Comparison of ENCODE assay signal across 29 mouse cellular contexts in genomic region chr6:38238382-38238781, GRCm38 (mm10). TPM values are rescaled to one million over a fixed set of nuclear protein-coding genes. Genes with fewer than 3 reads are reported as not detected.
DNase-seq lines count a peak whose midpoint lies in the region; ATAC-seq and TF ChIP-seq lines count a peak whose summit lies in the region.
"Had no signal": no experiment of that assay in that cellular context is flagged by ENCODE, and none has a peak within 500 bp of the region (broad histone marks: within the 10 kb centered on the region; RNA-seq: fewer than 3 reads in every experiment).

No protein-coding gene starts in this region.

- H3K27ac ChIP-seq in kidney, adult 2 months (ENCODE audit: insufficient read depth, low read depth, low read length), result peak overlapping the region; percentile 22
- H3K27ac ChIP-seq in kidney, embryonic 15.5 days, result no peak overlapping the region
- H3K27ac ChIP-seq in midbrain, embryonic 16.5 days (ENCODE audit: low read length), result no peak overlapping the region
- H3K27ac ChIP-seq: embryonic facial prominence, embryonic 10.5 days; embryonic facial prominence, embryonic 15.5 days; forebrain, embryonic 13.5 days; hindbrain, embryonic 13.5 days; limb, embryonic 15.5 days; liver, embryonic 15.5 days; midbrain, embryonic 15.5 days; stomach, postnatal 0 days had no signal

- no peak overlapping the region for H3K9ac ChIP-seq in kidney, embryonic 15.5 days
- H3K9ac ChIP-seq in midbrain, embryonic 16.5 days (ENCODE audit: low read depth, low read length), result no peak overlapping the region
- H3K9ac ChIP-seq: embryonic facial prominence, embryonic 15.5 days; forebrain, embryonic 13.5 days; hindbrain, embryonic 13.5 days; limb, embryonic 15.5 days; liver, embryonic 15.5 days; lung, embryonic 14.5 days; midbrain, embryonic 15.5 days had no signal

- TF ChIP-seq CTCF in kidney, adult 2 months (conservative IDR thresholded peaks at IDR 0.05; ENCODE audit: insufficient read depth, insufficient read length, low read depth, low read length), result no peak

- H3K36me3 ChIP-seq in kidney, adult 2 months (ENCODE audit: control insufficient read depth, insufficient read depth, low read length), result no peaks in the 10 kb centered on the region
- no peaks in the 10 kb centered on the region for H3K36me3 ChIP-seq in kidney, embryonic 15.5 days
- no peaks in the 10 kb centered on the region for H3K36me3 ChIP-seq in midbrain, embryonic 16.5 days (ENCODE audit: control insufficient read depth, insufficient read depth, low read length)
- H3K36me3 ChIP-seq: embryonic facial prominence, embryonic 15.5 days; hindbrain, embryonic 13.5 days; limb, embryonic 15.5 days; liver, embryonic 15.5 days; midbrain, embryonic 15.5 days had no signal

- H3K4me2 ChIP-seq in kidney, embryonic 15.5 days, result no peak overlapping the region
- no peak overlapping the region for H3K4me2 ChIP-seq in midbrain, embryonic 16.5 days (ENCODE audit: low read length)
- H3K4me2 ChIP-seq: embryonic facial prominence, embryonic 15.5 days; forebrain, embryonic 13.5 days; heart, embryonic 11.5 days; hindbrain, embryonic 13.5 days; limb, embryonic 15.5 days; liver, embryonic 15.5 days; lung, embryonic 14.5 days; midbrain, embryonic 15.5 days had no signal

- peaks cover 26% of the 10 kb centered on the region for H3K4me1 ChIP-seq in kidney, adult 2 months (ENCODE audit: control insufficient read depth, insufficient read depth, low read length)
- H3K4me1 ChIP-seq in kidney, embryonic 15.5 days, result peaks cover 18% of the 10 kb centered on the region
- peaks cover 22% of the 10 kb centered on the region for H3K4me1 ChIP-seq in midbrain, embryonic 16.5 days (ENCODE audit: control insufficient read depth, insufficient read depth, low read length)
- H3K4me1 ChIP-seq: liver, embryonic 15.5 days had no signal

- H3K27me3 ChIP-seq in kidney, adult 2 months (replicated peaks; ENCODE audit: control insufficient read depth, insufficient read depth, low read length), result no peaks in the 10 kb centered on the region
- H3K27me3 ChIP-seq in kidney, embryonic 15.5 days, result no peaks in the 10 kb centered on the region
- no peaks in the 10 kb centered on the region for H3K27me3 ChIP-seq in midbrain, embryonic 16.5 days (ENCODE audit: control insufficient read depth, insufficient read depth, low read depth, low read length)
- H3K27me3 ChIP-seq: embryonic facial prominence, embryonic 15.5 days; forebrain, embryonic 13.5 days; hindbrain, embryonic 13.5 days; limb, embryonic 15.5 days; liver, embryonic 15.5 days; midbrain, embryonic 15.5 days had no signal

- ATAC-seq in kidney, embryonic 15.5 days (replicated peaks; ENCODE audit: low FRiP score), result no peak
- ATAC-seq in midbrain, embryonic 16.5 days, result no peak
- ATAC-seq: forebrain, embryonic 13.5 days; midbrain, embryonic 15.5 days had no signal

- H3K9me3 ChIP-seq in kidney, embryonic 15.5 days (replicated peaks), result no peaks in the 10 kb centered on the region
- H3K9me3 ChIP-seq in midbrain, embryonic 16.5 days (replicated peaks; ENCODE audit: control insufficient read depth, low read length, poor library complexity, severe bottlenecking), result no peaks in the 10 kb centered on the region
- H3K9me3 ChIP-seq: embryonic facial prominence, embryonic 10.5 days; embryonic facial prominence, embryonic 15.5 days; forebrain, embryonic 13.5 days; hindbrain, embryonic 13.5 days; limb, embryonic 15.5 days; liver, embryonic 15.5 days; midbrain, embryonic 15.5 days had no signal

- WGBS in kidney, adult 2 months, result 38% methylated on average over 4 of the region's 4 CpGs
- WGBS in kidney, embryonic 15.5 days, result 68% methylated on average over 4 of the region's 4 CpGs
- 70% methylated on average over 4 of the region's 4 CpGs for WGBS in midbrain, embryonic 16.5 days

- peak; percentile 45 for DNase-seq in cerebellum, adult 11-12 months
- no peak for DNase-seq in cerebellum, postnatal 10 days
- peak; percentile 93 for DNase-seq in kidney, adult 2 months
- peak; percentile 93 for DNase-seq in kidney, adult 9 months
- DNase-seq in kidney, postnatal 36 days, result peak; percentile 79 to 90
- no peak for DNase-seq in frontal cortex, postnatal 25 days (ENCODE audit: low spot score in 2 of 2)
- DNase-seq: adrenal gland, postnatal 36 days; cerebellum, postnatal 14 days; gastrocnemius, postnatal 25 days; heart, adult 11 months; heart, postnatal 4 days; layer of hippocampus, postnatal 36 days; left cerebral cortex, postnatal 4 days; lung, embryonic 14.5 days; lung, postnatal 14 days; right cerebral cortex, postnatal 4 days; thymus, adult 18-20 months; thymus, postnatal 25 days had no signal

- H3K4me3 ChIP-seq in kidney, adult 2 months (ENCODE audit: insufficient read depth, low read depth, low read length), result no peak overlapping the region
- no peak overlapping the region for H3K4me3 ChIP-seq in kidney, embryonic 15.5 days (replicated peaks)
- no peak overlapping the region for H3K4me3 ChIP-seq in midbrain, embryonic 16.5 days (ENCODE audit: low read depth, low read length)
- H3K4me3 ChIP-seq: embryonic facial prominence, embryonic 10.5 days; embryonic facial prominence, embryonic 15.5 days; forebrain, embryonic 13.5 days; hindbrain, embryonic 13.5 days; limb, embryonic 15.5 days; liver, embryonic 15.5 days; midbrain, embryonic 15.5 days had no signal

- no peak for TF ChIP-seq POLR2A in kidney, adult 2 months (IDR thresholded peaks at IDR 0.05; ENCODE audit: low read depth, low read length)

RNA-seq across cellular contexts. Expression of gene D630045J12Rik, which starts 15.4 kb away (rescaled TPM):
- polyA plus RNA-seq in kidney, adult 2 months (2012; rRNA removed), result 31.1 and 37.5 TPM in 2 replicates
- polyA plus RNA-seq in kidney, embryonic 15.5 days (2015; fragmentation: Nextera tagmentation; extraction: Ambion mirVana), result 6.7 and 7.8 TPM in 2 replicates
- polyA plus RNA-seq in midbrain, embryonic 16.5 days (2015; fragmentation: Nextera tagmentation; extraction: Ambion mirVana), result 15.8 and 19.4 TPM in 2 replicates

Comparison
In these comparisons a context has a peak if more than half of its experiments do, and no peak if none do; other contexts are left out.
1. DNase-seq: peak in cerebellum, adult 11-12 months (single experiment), kidney, adult 2 months (single experiment), kidney, adult 9 months (single experiment) and kidney, postnatal 36 days (2 of 2); none in cerebellum, postnatal 10 days (0 of 2) and frontal cortex, postnatal 25 days (0 of 2).